Mouse (Mus musculus): ENCODE results near the gene Snrnp25. TPM values are rescaled to one million over a fixed set of nuclear protein-coding genes. Genes with fewer than 3 reads are reported as not detected.

The Snrnp25 gene
- polyA plus RNA-seq, 1 experiment from 2014 or later, result 66.7 TPM

GRCm38 (mm10) chr11:32181973-32182868 is 23.0 kb upstream of the Snrnp25 start:
- H3K4me3 ChIP-seq, result no peak overlapping the region
- ATAC-seq (ENCODE audit: low FRiP score, low read depth), result no peak; the same call in 1 of the 2 replicates
- H3K4me1 ChIP-seq, result no peaks in the 10 kb centered on the region
- no peak overlapping the region for H3K27ac ChIP-seq (replicated peaks)
- no peaks in the 10 kb centered on the region for H3K9me3 ChIP-seq
- H3K9ac ChIP-seq (replicated peaks), result no peak overlapping the region
- H3K4me2 ChIP-seq (replicated peaks), result no peak overlapping the region
- WGBS, result 49% methylated on average over 25 of the region's 25 CpGs
- no peaks in the 10 kb centered on the region for H3K36me3 ChIP-seq
- no peaks in the 10 kb centered on the region; the same call in 1 of the 2 replicates for H3K27me3 ChIP-seq

GRCm38 (mm10) chr11:32184469-32184868 is 20.7 kb upstream of the Snrnp25 start:
- Histone ChIP-seq H3K27me3 (no peaks in the 10 kb centered on the region; the same call in 1 of the 2 replicates), H3K9me3 (no peaks in the 10 kb centered on the region), H3K36me3 (no peaks in the 10 kb centered on the region), H3K4me2 (replicated peaks) (no peak overlapping the region), H3K9ac (replicated peaks) (no peak overlapping the region), H3K27ac (replicated peaks) (no peak overlapping the region), H3K4me3 (no peak overlapping the region), H3K4me1 (no peaks in the 10 kb centered on the region)
- no peak for ATAC-seq (ENCODE audit: low FRiP score, low read depth)
- WGBS, result 91% methylated on average over 8 of the region's 8 CpGs

- Histone ChIP-seq H3K27me3 (no peaks in the 10 kb centered on the region; the same call in 1 of the 2 replicates), H3K4me1 (no peaks in the 10 kb centered on the region), H3K27ac (replicated peaks) (no peak overlapping the region), H3K4me3 (no peak overlapping the region), H3K9ac (replicated peaks) (no peak overlapping the region), H3K4me2 (replicated peaks) (no peak overlapping the region), H3K9me3 (no peaks in the 10 kb centered on the region), H3K36me3 (no peaks in the 10 kb centered on the region)
- 74% methylated on average over 3 of the region's 3 CpGs for WGBS
- no peak for ATAC-seq (ENCODE audit: low FRiP score, low read depth)
Observed at GRCm38 (mm10) chr11:32186031-32186430, 19.2 kb upstream of the Snrnp25 start.

- H3K4me1 ChIP-seq, result no peaks in the 10 kb centered on the region
- H3K27me3 ChIP-seq, result no peaks in the 10 kb centered on the region
- H3K4me2 ChIP-seq (replicated peaks), result no peak overlapping the region
- no peak overlapping the region for H3K4me3 ChIP-seq
- 94% methylated on average over 4 of the region's 4 CpGs for WGBS
- no peaks in the 10 kb centered on the region for H3K9me3 ChIP-seq
- H3K27ac ChIP-seq (replicated peaks), result no peak overlapping the region
- H3K36me3 ChIP-seq, result no peaks in the 10 kb centered on the region
- no peak overlapping the region for H3K9ac ChIP-seq (replicated peaks)
- ATAC-seq (ENCODE audit: low FRiP score, low read depth), result no peak
Observed at GRCm38 (mm10) chr11:32187256-32187655, 18.0 kb upstream of the Snrnp25 start.

GRCm38 (mm10) chr11:32188881-32189280 is 16.3 kb upstream of the Snrnp25 start:
- Histone ChIP-seq H3K9me3 (no peaks in the 10 kb centered on the region), H3K4me1 (no peaks in the 10 kb centered on the region), H3K27ac (replicated peaks) (no peak overlapping the region), H3K27me3 (no peaks in the 10 kb centered on the region), H3K4me3 (no peak overlapping the region), H3K4me2 (replicated peaks) (no peak overlapping the region), H3K36me3 (no peaks in the 10 kb centered on the region), H3K9ac (replicated peaks) (no peak overlapping the region)
- 83% methylated on average over 12 of the region's 12 CpGs for WGBS
- ATAC-seq (ENCODE audit: low FRiP score, low read depth), result no peak

GRCm38 (mm10) chr11:32189434-32189833 is 15.8 kb upstream of the Snrnp25 start:
- no peak overlapping the region for H3K27ac ChIP-seq (replicated peaks)
- WGBS, result 70% methylated on average over 5 of the region's 5 CpGs
- no peak overlapping the region for H3K9ac ChIP-seq (replicated peaks)
- H3K4me3 ChIP-seq, result no peak overlapping the region
- no peaks in the 10 kb centered on the region for H3K36me3 ChIP-seq
- ATAC-seq (ENCODE audit: low FRiP score, low read depth), result no peak
- H3K27me3 ChIP-seq, result no peaks in the 10 kb centered on the region
- no peaks in the 10 kb centered on the region for H3K4me1 ChIP-seq
- no peaks in the 10 kb centered on the region for H3K9me3 ChIP-seq
- no peak overlapping the region for H3K4me2 ChIP-seq (replicated peaks)

GRCm38 (mm10) chr11:32190119-32190518 is 15.1 kb upstream of the Snrnp25 start:
- no peaks in the 10 kb centered on the region for H3K36me3 ChIP-seq
- H3K4me1 ChIP-seq, result no peaks in the 10 kb centered on the region
- H3K27ac ChIP-seq (replicated peaks), result no peak overlapping the region
- H3K4me3 ChIP-seq, result no peak overlapping the region
- no peak overlapping the region for H3K9ac ChIP-seq (replicated peaks)
- ATAC-seq (ENCODE audit: low FRiP score, low read depth), result no peak
- peaks cover 2% of the 10 kb centered on the region; the same call in 1 of the 2 replicates for H3K27me3 ChIP-seq
- WGBS, result 80% methylated on average over 9 of the region's 9 CpGs
- H3K4me2 ChIP-seq (replicated peaks), result no peak overlapping the region
- H3K9me3 ChIP-seq, result no peaks in the 10 kb centered on the region

- Histone ChIP-seq H3K9ac (replicated peaks) (no peak overlapping the region), H3K27ac (replicated peaks) (no peak overlapping the region), H3K36me3 (no peaks in the 10 kb centered on the region), H3K4me2 (replicated peaks) (no peak overlapping the region), H3K4me1 (no peaks in the 10 kb centered on the region), H3K27me3 (peaks cover 4% of the 10 kb centered on the region; the same call in 1 of the 2 replicates), H3K4me3 (no peak overlapping the region), H3K9me3 (no peaks in the 10 kb centered on the region)
- WGBS, result 77% methylated on average over 13 of the region's 13 CpGs
- no peak for ATAC-seq (ENCODE audit: low FRiP score, low read depth)
Observed at GRCm38 (mm10) chr11:32190603-32191110, 14.6 kb upstream of the Snrnp25 start.

- H3K4me1 ChIP-seq, result no peaks in the 10 kb centered on the region
- no peak for ATAC-seq (ENCODE audit: low FRiP score, low read depth)
Observed at GRCm38 (mm10) chr11:32193156-32193555, 12.1 kb upstream of the Snrnp25 start.

GRCm38 (mm10) chr11:32194086-32194485 is 11.1 kb upstream of the Snrnp25 start:
- Histone ChIP-seq H3K9ac (replicated peaks) (no peak overlapping the region), H3K27ac (replicated peaks) (no peak overlapping the region), H3K4me3 (no peak overlapping the region), H3K9me3 (no peaks in the 10 kb centered on the region), H3K4me1 (no peaks in the 10 kb centered on the region), H3K27me3 (peaks cover 4% of the 10 kb centered on the region; the same call in 1 of the 2 replicates), H3K4me2 (replicated peaks) (no peak overlapping the region), H3K36me3 (no peaks in the 10 kb centered on the region)
- WGBS, result 88% methylated on average over 10 of the region's 10 CpGs
- ATAC-seq (ENCODE audit: low FRiP score, low read depth), result no peak

More at GRCm38 (mm10) chr11:32193156-32193555, 12.1 kb upstream of the Snrnp25 start:
- Histone ChIP-seq H3K9ac (replicated peaks) (no peak overlapping the region), H3K27me3 (peaks cover 4% of the 10 kb centered on the region; the same call in 1 of the 2 replicates), H3K9me3 (no peaks in the 10 kb centered on the region), H3K4me2 (replicated peaks) (no peak overlapping the region), H3K36me3 (no peaks in the 10 kb centered on the region), H3K27ac (replicated peaks) (no peak overlapping the region), H3K4me3 (no peak overlapping the region)
- 92% methylated on average over 10 of the region's 10 CpGs for WGBS

GRCm38 (mm10) chr11:32194626-32195025 is 10.6 kb upstream of the Snrnp25 start:
- Histone ChIP-seq H3K9ac (replicated peaks) (no peak overlapping the region), H3K36me3 (no peaks in the 10 kb centered on the region), H3K27ac (replicated peaks) (no peak overlapping the region), H3K9me3 (no peaks in the 10 kb centered on the region), H3K4me3 (no peak overlapping the region), H3K27me3 (peaks cover 4% of the 10 kb centered on the region; the same call in 1 of the 2 replicates), H3K4me2 (replicated peaks) (no peak overlapping the region), H3K4me1 (no peaks in the 10 kb centered on the region)
- WGBS, result 85% methylated on average over 5 of the region's 5 CpGs
- ATAC-seq (ENCODE audit: low FRiP score, low read depth), result no peak

GRCm38 (mm10) chr11:32195867-32196540 is 9.2 kb upstream of the Snrnp25 start:
- no peaks in the 10 kb centered on the region for H3K9me3 ChIP-seq
- no peak overlapping the region for H3K4me3 ChIP-seq
- WGBS, result 23% methylated on average over 11 of the region's 11 CpGs
- no peak overlapping the region for H3K9ac ChIP-seq (replicated peaks)
- ATAC-seq (ENCODE audit: low FRiP score, low read depth), result no peak
- H3K27ac ChIP-seq (replicated peaks), result no peak overlapping the region
- no peaks in the 10 kb centered on the region for H3K36me3 ChIP-seq
- no peak overlapping the region for H3K4me2 ChIP-seq (replicated peaks)
- peaks cover 4% of the 10 kb centered on the region; the same call in 1 of the 2 replicates for H3K27me3 ChIP-seq
- H3K4me1 ChIP-seq, result no peaks in the 10 kb centered on the region
